Mouse (Mus musculus) C2C12 (cell line): Measurements from ENCODE around the gene Edn2.

Source experiments
- CTCF ChIP-seq: IDR thresholded peaks from one replicate; pipeline ENCODE4 v1.5.1; 2011; ENCODE audit not compliant: control insufficient read depth, insufficient read depth, insufficient read length
- MAX ChIP-seq: IDR thresholded peaks from one replicate; pipeline ENCODE4 v1.6.1; 2011; ENCODE audit warnings: mild to moderate bottlenecking, control low read depth
- USF1 ChIP-seq: IDR thresholded peaks from one replicate; pipeline ENCODE4 v1.6.1; 2011; ENCODE audit warnings: low read depth, mild to moderate bottlenecking, control low read depth, moderate library complexity

- TF ChIP-seq MAX (no peak), CTCF (no peak), USF1 (no peak)
These were observed 33.0 kb upstream of the Edn2 start for GRCm38 (mm10) chr4:120128033-120128432.
